Mouse (Mus musculus) bone marrow macrophage, adult 2 months (primary cell): ENCODE results near the gene Best3.

Source experiments
- CTCF ChIP-seq: IDR thresholded peaks from 2 replicates; pipeline ENCODE4 v1.5.1; 2012; ENCODE audit warnings: low read depth, mild to moderate bottlenecking, low read length, moderate library complexity
- POLR2A ChIP-seq: IDR thresholded peaks from 2 replicates; pipeline ENCODE4 v1.6.1; 2012; ENCODE audit warnings: mild to moderate bottlenecking, low read depth, low read length, borderline replicate concordance

- TF ChIP-seq CTCF (no peak), POLR2A (no peak)
Measured at GRCm38 (mm10) chr10:116982526-116982925, 3.6 kb upstream of the Best3 start.
